Mouse (Mus musculus) hindbrain, embryonic 11.5 days (tissue): Measurements from ENCODE around the gene Mien1. TPM values are rescaled to one million over a fixed set of nuclear protein-coding genes. Genes with fewer than 3 reads are reported as not detected.

ENCODE experiments used
- ATAC-seq: fragments of 200-750 bp; cut with Nextera tagmentation; 2 replicates; pipeline ENCODE4 v1.8.0; 2017; ENCODE audit warnings: mild to moderate bottlenecking, moderate TSS enrichment, moderate library complexity; ENCODE audit not compliant: low FRiP score
- DNase-seq: peaks from one replicate; pipeline ENCODE4 v3.0.0-alpha.2; 2015; ENCODE audit warnings: low spot score
- H3K27ac ChIP-seq: fragments of 300-500 bp; sonication (generic); 2 replicates; pipeline ENCODE4 v1.5.1; 2014; ENCODE audit warnings: mild to moderate bottlenecking, low read depth, low read length
- H3K27me3 ChIP-seq: fragments of 300-500 bp; sonication (generic); 2 replicates; pipeline ENCODE4 v1.6.1; 2014; ENCODE audit warnings: mild to moderate bottlenecking, low read length, moderate library complexity, mixed read lengths; ENCODE audit not compliant: control insufficient read depth, insufficient read depth
- H3K36me3 ChIP-seq: fragments of 300-500 bp; sonication (generic); 2 replicates; pipeline ENCODE4 v1.6.1; 2014; ENCODE audit warnings: mild to moderate bottlenecking, low read length, moderate library complexity, mixed read lengths; ENCODE audit not compliant: control insufficient read depth, insufficient read depth
- H3K4me1 ChIP-seq: fragments of 300-500 bp; sonication (generic); replicated peaks from 2 replicates; pipeline ENCODE4 v1.6.1; 2014; ENCODE audit warnings: low read length, mixed read lengths; ENCODE audit not compliant: control insufficient read depth, insufficient read depth
- H3K4me2 ChIP-seq: fragments of 300-500 bp; sonication (generic); replicated peaks from 2 replicates; pipeline ENCODE4 v1.6.1; 2014; ENCODE audit warnings: mild to moderate bottlenecking, low read depth, low read length
- H3K4me3 ChIP-seq: fragments of 300-500 bp; sonication (generic); 2 replicates; pipeline ENCODE4 v1.5.1; 2014; ENCODE audit warnings: low read depth, low read length
- H3K9ac ChIP-seq: fragments of 300-500 bp; sonication (generic); 2 replicates; pipeline ENCODE4 v1.6.1; 2014; ENCODE audit warnings: low read depth, low read length
- H3K9me3 ChIP-seq: fragments of 300-500 bp; sonication (generic); 2 replicates; pipeline ENCODE4 v1.6.1; 2016; ENCODE audit warnings: low read length; ENCODE audit not compliant: control insufficient read depth
- whole genome bisulfite sequencing: fragments of 180-500 bp; shearing (Covaris S2); extraction: QIAGEN DNeasy Blood & Tissue Kit; methylation state at CpG from one replicate; pipeline ENCODE4 v1.1.7; 2014; 5-methylcytosine and 5-hydroxymethylcytosine counted together
- polyA plus RNA-seq: library from polyadenylated mRNA; unstranded; fragments of >200 nt; fragmentation: Nextera tagmentation; extraction: Ambion mirVana; gene quantifications from 2 replicates; pipeline ENCODE4 v1.2.1, GENCODE M21; 2014

The Mien1 gene
- polyA plus RNA-seq, 1 experiment from 2014 or later: 152 TPM

DNA sequence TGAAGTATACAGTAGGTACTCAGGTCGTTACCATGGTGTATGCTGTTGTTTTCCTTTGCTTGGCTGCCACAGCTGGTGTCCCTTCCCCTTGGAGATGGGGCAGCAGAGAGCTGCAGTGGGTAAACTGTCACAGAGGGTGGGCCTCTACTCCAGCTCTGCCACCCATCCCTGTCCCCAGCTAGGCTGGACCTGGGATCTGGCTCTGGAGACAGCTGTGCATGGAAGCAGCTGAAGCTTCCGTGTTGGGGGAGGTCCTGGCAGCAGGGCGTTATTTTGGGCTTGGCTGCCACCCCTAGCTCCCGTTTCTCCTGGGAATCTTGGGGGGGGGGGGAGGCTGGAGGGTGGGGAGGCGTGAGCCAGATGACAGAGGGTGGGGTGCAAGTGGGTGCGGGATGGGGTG is 20.5 kb downstream of the Mien1 start:
- Histone ChIP-seq H3K36me3 (no peaks in the 10 kb centered on the region), H3K4me3 (no peak overlapping the region), H3K27ac (no peak overlapping the region), H3K9me3 (no peaks in the 10 kb centered on the region), H3K9ac (no peak overlapping the region), H3K4me1 (no peaks in the 10 kb centered on the region; the same call in 1 of the 2 replicates), H3K27me3 (no peaks in the 10 kb centered on the region), H3K4me2 (no peak overlapping the region)
- DNase-seq (no peak), ATAC-seq (no peak)
- 62% methylated on average over 5 of the region's 6 CpGs for WGBS

DNA sequence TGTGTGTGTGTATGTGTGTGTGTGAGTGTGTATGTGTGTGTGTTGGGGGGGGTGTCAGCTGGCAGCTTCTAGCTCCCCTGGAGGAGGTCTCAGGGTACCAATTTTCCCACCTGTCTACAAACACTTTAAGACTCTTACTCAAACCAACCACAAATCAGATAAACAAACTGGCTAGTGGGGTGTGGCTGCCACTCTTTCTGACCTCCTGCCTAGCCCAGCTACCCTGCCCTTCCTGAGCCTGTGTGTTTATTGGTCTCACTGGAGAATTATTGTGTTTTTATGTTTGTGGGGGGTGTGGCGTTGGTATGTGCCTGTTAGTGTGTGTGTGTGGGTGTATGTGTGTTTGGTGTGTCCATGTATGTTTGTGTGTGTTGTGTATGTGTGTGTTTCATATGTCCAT is 21.7 kb downstream of the Mien1 start:
- DNase-seq: no peak

DNA sequence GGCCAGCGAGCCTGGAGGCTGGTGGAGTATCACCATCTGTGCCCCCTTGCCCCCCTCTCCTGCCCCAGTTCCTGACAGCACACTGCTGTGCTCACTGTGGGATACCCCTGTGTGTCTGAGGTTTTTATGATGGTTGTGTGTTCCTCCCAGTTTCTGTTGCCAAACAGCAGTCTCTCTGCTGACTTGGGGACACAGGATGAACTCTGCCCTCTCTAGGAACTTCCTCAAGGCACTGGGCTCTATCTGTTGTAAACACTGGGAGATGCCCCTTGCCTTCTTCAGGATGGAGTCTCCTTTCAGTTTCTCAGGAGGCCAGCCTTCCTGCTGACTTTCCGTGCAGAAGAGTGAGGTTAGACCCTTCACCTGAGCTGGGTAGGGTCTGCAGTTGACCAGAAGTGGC is 24.6 kb downstream of the Mien1 start:
- H3K36me3 ChIP-seq: no peaks in the 10 kb centered on the region
- peaks cover 5% of the 10 kb centered on the region; the same call in 1 of the 2 replicates for H3K27me3 ChIP-seq
- DNase-seq: no peak
- H3K4me1 ChIP-seq: peaks cover 4% of the 10 kb centered on the region
- H3K9ac ChIP-seq: no peak overlapping the region
- H3K4me2 ChIP-seq: no peak overlapping the region
- no peak for ATAC-seq
- H3K27ac ChIP-seq: no peak overlapping the region
- H3K4me3 ChIP-seq: no peak overlapping the region
- no peaks in the 10 kb centered on the region for H3K9me3 ChIP-seq
- 10% methylated on average over 2 of the region's 2 CpGs for WGBS

More for the DNA sequence above, 21.7 kb downstream of the Mien1 start:
- ATAC-seq: no peak
- Histone ChIP-seq H3K4me1 (no peaks in the 10 kb centered on the region; the same call in 1 of the 2 replicates), H3K27ac (no peak overlapping the region), H3K36me3 (no peaks in the 10 kb centered on the region), H3K9me3 (no peaks in the 10 kb centered on the region), H3K4me3 (no peak overlapping the region), H3K9ac (no peak overlapping the region), H3K27me3 (no peaks in the 10 kb centered on the region), H3K4me2 (no peak overlapping the region)
- 89% methylated on average over 1 of the region's 1 CpGs for WGBS

DNA sequence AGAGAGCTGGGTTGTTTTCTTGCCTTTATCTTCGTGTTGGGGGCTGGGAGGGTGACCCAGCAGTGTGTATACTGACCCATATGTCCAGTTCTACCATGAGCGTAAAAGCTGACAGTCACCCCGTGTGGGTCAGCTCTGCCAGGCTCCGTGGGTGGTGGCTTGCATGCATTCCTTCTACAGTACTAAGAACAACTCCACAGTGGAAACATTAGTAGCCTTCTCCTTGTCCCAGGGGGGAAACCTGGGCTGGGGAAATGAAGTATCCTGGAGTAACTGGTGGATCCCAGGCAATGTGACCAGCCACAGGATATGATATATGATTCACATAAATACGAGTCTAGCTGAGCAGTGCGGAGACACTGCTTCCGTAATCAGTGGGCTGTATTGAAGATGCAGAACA is 25.1 kb downstream of the Mien1 start:
- H3K27ac ChIP-seq: no peak overlapping the region

DNA sequence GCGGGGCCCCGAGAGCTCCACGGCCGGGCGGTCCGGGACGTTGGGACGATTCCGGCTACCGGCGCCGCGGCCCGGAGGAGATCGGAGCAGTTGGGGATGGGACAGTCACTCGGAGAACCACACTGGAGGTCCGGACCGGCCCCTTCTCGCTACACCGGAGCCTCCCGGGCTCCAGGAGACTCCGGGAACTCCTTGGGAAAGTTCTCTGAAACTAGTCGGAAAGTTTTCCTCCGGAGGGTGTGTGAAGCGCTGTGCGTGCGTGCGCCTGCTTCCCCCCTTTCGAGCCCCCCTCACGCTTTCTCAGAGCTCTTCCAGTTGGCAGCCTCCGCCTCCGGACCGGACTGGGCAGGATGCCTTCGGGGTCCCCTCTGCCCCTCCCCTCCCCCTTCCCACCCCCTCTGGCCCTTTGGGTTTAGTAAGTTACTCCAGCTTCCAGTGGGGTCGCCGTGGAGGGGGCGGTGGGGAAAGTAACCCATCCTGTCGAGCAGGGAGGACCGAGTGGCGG is 25.9 kb downstream of the Mien1 start:
- 1% methylated on average over 40 of the region's 40 CpGs for WGBS
- ATAC-seq: peak; percentile 37; the same call in 1 of the 2 replicates

More for the DNA sequence above, 25.1 kb downstream of the Mien1 start:
- no peak for ATAC-seq
- 20% methylated on average over 7 of the region's 7 CpGs for WGBS
- Histone ChIP-seq H3K4me2 (peak overlapping the region; percentile 99), H3K36me3 (no peaks in the 10 kb centered on the region), H3K9me3 (no peaks in the 10 kb centered on the region), H3K4me3 (peak overlapping the region; percentile 79), H3K27me3 (peaks cover 5% of the 10 kb centered on the region; the same call in 1 of the 2 replicates), H3K4me1 (peaks cover 4% of the 10 kb centered on the region), H3K9ac (no peak overlapping the region)
- DNase-seq: peak; percentile 14

DNA sequence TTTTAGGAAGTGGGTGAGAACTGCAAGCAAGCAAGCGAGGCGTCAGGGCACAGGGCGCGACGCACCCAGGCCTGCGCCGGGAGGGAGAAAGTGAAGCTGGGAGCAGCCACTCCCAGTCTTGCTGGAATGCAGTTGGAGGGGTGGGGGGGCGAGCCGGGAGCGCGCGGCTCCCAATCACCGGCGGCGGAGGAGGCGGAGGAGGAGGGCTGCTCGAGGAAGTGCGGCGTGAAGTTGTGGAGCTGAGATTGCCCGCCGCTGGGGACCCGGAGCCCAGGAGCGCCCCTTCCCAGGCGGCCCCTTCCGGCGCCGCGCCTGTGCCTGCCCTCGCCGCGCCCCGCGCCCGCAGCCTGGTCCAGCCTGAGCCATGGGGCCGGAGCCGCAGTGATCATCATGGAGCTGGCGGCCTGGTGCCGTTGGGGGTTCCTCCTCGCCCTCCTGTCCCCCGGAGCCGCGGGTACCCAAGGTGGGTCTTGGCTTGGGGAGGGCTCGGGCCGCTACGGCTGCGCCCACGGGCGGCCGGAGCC is 26.5 kb downstream of the Mien1 start, which contains the start of gene Erbb2:
TSS of gene Erbb2 (plus strand) at position 198 of the 524 bp plus-strand sequence.
- DNase-seq (peak; percentile 79), ATAC-seq (peak; percentile 62)
- Histone ChIP-seq H3K27me3 (peaks cover 5% of the 10 kb centered on the region; the same call in 1 of the 2 replicates), H3K9ac (peak within 1 kb of the TSS; percentile 83), H3K9me3 (no peaks in the 10 kb centered on the region), H3K36me3 (no peaks in the 10 kb centered on the region), H3K27ac (peak within 1 kb of the TSS; percentile 24; the same call in 1 of the 2 replicates), H3K4me3 (peak within 1 kb of the TSS; percentile 79), H3K4me1 (peaks cover 4% of the 10 kb centered on the region), H3K4me2 (peak within 1 kb of the TSS; percentile 99)
- 0% methylated on average over 46 of the region's 49 CpGs for WGBS

More for the DNA sequence above, 25.9 kb downstream of the Mien1 start:
- Histone ChIP-seq H3K27me3 (peaks cover 5% of the 10 kb centered on the region; the same call in 1 of the 2 replicates), H3K9ac (peak overlapping the region; percentile 83), H3K9me3 (no peaks in the 10 kb centered on the region), H3K27ac (peak overlapping the region; percentile 24; the same call in 1 of the 2 replicates), H3K4me2 (peak overlapping the region; percentile 99), H3K4me1 (peaks cover 4% of the 10 kb centered on the region), H3K4me3 (peak overlapping the region; percentile 79), H3K36me3 (no peaks in the 10 kb centered on the region)
- peak; percentile 58 for DNase-seq

DNA sequence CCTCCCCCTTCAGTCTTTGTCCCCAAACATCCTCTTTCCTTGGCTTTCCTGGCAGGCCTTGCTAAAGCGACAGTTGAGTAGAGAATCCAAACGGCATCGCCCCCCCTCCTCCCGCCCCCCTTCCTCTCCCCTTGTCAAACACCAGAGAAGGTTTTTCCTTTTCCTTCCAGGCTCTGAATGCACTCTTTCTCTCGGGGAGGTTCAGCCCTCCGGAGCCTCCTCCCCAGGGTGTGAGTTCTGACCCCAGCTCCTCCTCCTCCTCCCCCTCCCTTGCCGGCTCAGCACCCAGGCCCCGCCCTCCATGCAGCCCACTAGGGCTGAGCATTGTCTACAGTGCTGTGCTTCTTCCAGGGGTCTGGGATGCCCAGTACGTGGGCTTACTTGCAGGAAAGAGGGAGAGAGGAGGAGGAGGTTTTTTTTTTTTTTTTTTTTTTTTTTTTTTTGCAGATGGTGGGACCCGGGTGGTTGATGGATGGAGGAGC is 29.4 kb downstream of the Mien1 start:
- Histone ChIP-seq H3K27me3 (peaks cover 5% of the 10 kb centered on the region; the same call in 1 of the 2 replicates), H3K9ac (peak overlapping the region; percentile 44)

DNA sequence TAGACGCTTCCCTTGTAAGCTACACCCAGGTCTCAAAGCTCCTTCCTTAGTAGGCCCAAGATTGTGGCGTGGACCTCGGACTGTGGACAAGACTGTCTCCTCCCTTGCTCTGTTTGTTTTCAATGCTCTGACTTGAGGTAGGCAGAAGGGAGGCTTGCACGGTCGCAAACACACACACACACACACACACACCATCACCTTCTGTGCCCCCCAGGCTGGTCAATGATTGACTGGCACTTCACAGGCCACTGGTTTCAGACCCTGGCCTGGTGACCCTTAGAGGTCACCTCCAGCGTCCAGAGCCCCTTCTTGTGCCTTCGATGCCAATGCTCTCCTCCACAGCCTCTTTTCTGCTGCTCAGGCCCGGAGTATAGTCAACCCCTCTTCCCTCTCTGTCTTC is 29.9 kb downstream of the Mien1 start:
- 0 out of 2 replicates have a peak, but pooled peaks have one; percentile 31 for ATAC-seq
- no peak for DNase-seq
- H3K36me3 ChIP-seq: no peaks in the 10 kb centered on the region
- no peaks in the 10 kb centered on the region for H3K9me3 ChIP-seq
- 38% methylated on average over 8 of the region's 8 CpGs for WGBS
- H3K4me2 ChIP-seq: no peak overlapping the region; the same call in 1 of the 2 replicates
- no peak overlapping the region for H3K27ac ChIP-seq
- H3K27me3 ChIP-seq: peaks cover 5% of the 10 kb centered on the region; the same call in 1 of the 2 replicates
- peak overlapping the region; percentile 8; the same call in 1 of the 2 replicates for H3K4me3 ChIP-seq
- H3K4me1 ChIP-seq: peaks cover 4% of the 10 kb centered on the region
- H3K9ac ChIP-seq: peak overlapping the region; percentile 44

More for the DNA sequence above, 29.4 kb downstream of the Mien1 start:
- H3K9me3 ChIP-seq: no peaks in the 10 kb centered on the region
- 7% methylated on average over 8 of the region's 10 CpGs for WGBS
- no peaks in the 10 kb centered on the region for H3K36me3 ChIP-seq
- H3K4me1 ChIP-seq: peaks cover 4% of the 10 kb centered on the region
- DNase-seq (peak; percentile 61), ATAC-seq (peak; percentile 73; the same call in 1 of the 2 replicates)
- H3K27ac ChIP-seq: no peak overlapping the region
- peak overlapping the region; percentile 8; the same call in 1 of the 2 replicates for H3K4me3 ChIP-seq
- no peak overlapping the region; the same call in 1 of the 2 replicates for H3K4me2 ChIP-seq
